Mouse (Mus musculus): ENCODE measurements around the gene Tmem178.

DNA sequence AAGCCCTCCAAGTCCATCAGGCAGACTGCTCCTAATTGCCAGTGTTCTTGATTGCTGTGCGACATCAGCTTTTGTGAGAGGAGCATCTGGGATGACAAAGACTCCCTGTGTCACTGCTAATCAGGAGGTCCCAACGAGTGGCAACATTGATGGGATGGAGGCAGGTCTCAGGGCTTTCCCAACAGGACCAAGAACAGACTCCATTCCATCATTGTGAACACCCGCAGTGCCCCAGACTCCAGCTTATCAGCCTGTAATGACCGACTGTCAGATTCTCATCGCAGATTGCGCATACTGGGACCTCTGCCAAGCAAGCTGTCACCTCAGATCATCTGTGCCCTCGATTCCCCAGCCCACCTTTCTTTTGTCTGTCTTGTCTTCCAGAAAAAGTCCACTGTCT is 7.9 kb downstream of the Tmem178 start:
- TF ChIP-seq POLR2A (IDR thresholded peaks at IDR 0.05; ENCODE audit: low read depth, low read length) = no peak
- TF ChIP-seq CTCF (conservative IDR thresholded peaks at IDR 0.05; ENCODE audit: insufficient read depth, insufficient read length, low read depth, low read length) = no peak

All from kidney, adult 2 months (tissue).